Mouse (Mus musculus): ENCODE measurements around the gene Khnyn. TPM values are rescaled to one million over a fixed set of nuclear protein-coding genes. Genes with fewer than 3 reads are reported as not detected.
A peak's percentile ranks its signal among the peaks of the same experiment; 100 is the strongest.

Khnyn gene
- total RNA-seq (2018; cell fraction: chromatin; rRNA removed): 10 to 100 TPM; 51.6 to 86.4 (median 64.2) TPM
- 10 to 100 TPM in 25 of 26 experiments, 1 to 10 TPM in 1; 9.3 to 22.7 (median 15.9) TPM for total RNA-seq (2018; cell fraction: cytosol; rRNA removed)
- total RNA-seq (2018; cell fraction: nucleus; rRNA removed): 10 to 100 TPM; 43.2 to 84.7 (median 67.1) TPM
- polyA plus RNA-seq (2018): 7.7 to 19.3 TPM (median 13.1 TPM) in 3 replicates

GRCm38 (mm10) chr14:55884713-55885113 is at the start of gene Khnyn:
Khnyn (plus strand) TSS chr14:55884947.
- H3K4me3 ChIP-seq (ENCODE audit: inconsistent target): peak within 1 kb of the TSS; percentile 84
- H3K36me3 ChIP-seq (ENCODE audit: inconsistent target): peaks cover 33% of the 10 kb centered on the region
- peak within 1 kb of the TSS; percentile 80 for H3K27ac ChIP-seq
- peaks cover 19% of the 10 kb centered on the region for H3K79me2 ChIP-seq (ENCODE audit: inconsistent target)
- under 1% methylated on average over 30 of the region's 30 CpGs for WGBS (ENCODE audit: missing documents)

GRCm38 (mm10) chr14:55838312-55838711 is 46.4 kb upstream of the Khnyn start:
- Histone ChIP-seq H3K36me3 (ENCODE audit: inconsistent target) (no peaks in the 10 kb centered on the region), H3K79me2 (ENCODE audit: inconsistent target) (no peaks in the 10 kb centered on the region), H3K27ac (no peak overlapping the region), H3K4me3 (ENCODE audit: inconsistent target) (no peak overlapping the region)
- WGBS (ENCODE audit: missing documents): 73% methylated on average over 4 of the region's 5 CpGs

- H3K27ac ChIP-seq: no peak overlapping the region
- H3K79me2 ChIP-seq (ENCODE audit: inconsistent target): no peaks in the 10 kb centered on the region
- H3K36me3 ChIP-seq (ENCODE audit: inconsistent target): no peaks in the 10 kb centered on the region
- 67% methylated on average over 4 of the region's 4 CpGs for WGBS (ENCODE audit: missing documents)
- no peak overlapping the region for H3K4me3 ChIP-seq (ENCODE audit: inconsistent target)
These were observed 46.0 kb upstream of the Khnyn start for GRCm38 (mm10) chr14:55838740-55839139.

GRCm38 (mm10) chr14:55840853-55841366 is 43.8 kb upstream of the Khnyn start:
- H3K36me3 ChIP-seq (ENCODE audit: inconsistent target): no peaks in the 10 kb centered on the region
- WGBS (ENCODE audit: missing documents): 76% methylated on average over 4 of the region's 4 CpGs
- H3K79me2 ChIP-seq (ENCODE audit: inconsistent target): no peaks in the 10 kb centered on the region
- no peak overlapping the region for H3K27ac ChIP-seq
- H3K4me3 ChIP-seq (ENCODE audit: inconsistent target): no peak overlapping the region

- Histone ChIP-seq H3K27ac (no peak overlapping the region), H3K79me2 (ENCODE audit: inconsistent target) (no peaks in the 10 kb centered on the region), H3K4me3 (ENCODE audit: inconsistent target) (no peak overlapping the region), H3K36me3 (ENCODE audit: inconsistent target) (no peaks in the 10 kb centered on the region)
- 78% methylated on average over 4 of the region's 4 CpGs for WGBS (ENCODE audit: missing documents)
These were observed 42.0 kb upstream of the Khnyn start for GRCm38 (mm10) chr14:55842794-55843193.

- WGBS (ENCODE audit: missing documents): 90% methylated on average over 9 of the region's 9 CpGs
- no peak overlapping the region for H3K27ac ChIP-seq
These were observed 39.0 kb upstream of the Khnyn start for GRCm38 (mm10) chr14:55845506-55846294.

GRCm38 (mm10) chr14:55850885-55851284 is 33.9 kb upstream of the Khnyn start:
- Histone ChIP-seq H3K4me3 (ENCODE audit: inconsistent target) (no peak overlapping the region), H3K79me2 (ENCODE audit: inconsistent target) (no peaks in the 10 kb centered on the region), H3K36me3 (ENCODE audit: inconsistent target) (no peaks in the 10 kb centered on the region), H3K27ac (no peak overlapping the region)
- WGBS (ENCODE audit: missing documents): 91% methylated on average over 6 of the region's 6 CpGs

More at GRCm38 (mm10) chr14:55845506-55846294, 39.0 kb upstream of the Khnyn start:
- H3K4me3 ChIP-seq (ENCODE audit: inconsistent target): no peak overlapping the region
- H3K36me3 ChIP-seq (ENCODE audit: inconsistent target): no peaks in the 10 kb centered on the region
- no peaks in the 10 kb centered on the region for H3K79me2 ChIP-seq (ENCODE audit: inconsistent target)

GRCm38 (mm10) chr14:55852646-55853551 is 31.8 kb upstream of the Khnyn start:
- no peak overlapping the region for H3K4me3 ChIP-seq (ENCODE audit: inconsistent target)
- 52% methylated on average over 11 of the region's 11 CpGs for WGBS (ENCODE audit: missing documents)
- no peaks in the 10 kb centered on the region for H3K79me2 ChIP-seq (ENCODE audit: inconsistent target)
- H3K27ac ChIP-seq: no peak overlapping the region
- no peaks in the 10 kb centered on the region for H3K36me3 ChIP-seq (ENCODE audit: inconsistent target)

GRCm38 (mm10) chr14:55853621-55854285 is 31.0 kb upstream of the Khnyn start, which contains the start of gene Nynrin:
Nynrin (plus strand) TSS chr14:55854010.
- peak within 1 kb of the TSS; percentile 25 for H3K4me3 ChIP-seq (ENCODE audit: inconsistent target)
- WGBS (ENCODE audit: missing documents): 13% methylated on average over 30 of the region's 33 CpGs
- H3K79me2 ChIP-seq (ENCODE audit: inconsistent target): no peaks in the 10 kb centered on the region
- no peaks in the 10 kb centered on the region for H3K36me3 ChIP-seq (ENCODE audit: inconsistent target)
- H3K27ac ChIP-seq: no peak within 1 kb of the TSS

GRCm38 (mm10) chr14:55854406-55855100 is 30.2 kb upstream of the Khnyn start:
- Histone ChIP-seq H3K27ac (no peak overlapping the region), H3K79me2 (ENCODE audit: inconsistent target) (no peaks in the 10 kb centered on the region), H3K4me3 (ENCODE audit: inconsistent target) (peak overlapping the region; percentile 25), H3K36me3 (ENCODE audit: inconsistent target) (no peaks in the 10 kb centered on the region)
- WGBS (ENCODE audit: missing documents): 20% methylated on average over 9 of the region's 9 CpGs

GRCm38 (mm10) chr14:55855101-55855561 is 29.6 kb upstream of the Khnyn start:
- Histone ChIP-seq H3K79me2 (ENCODE audit: inconsistent target) (no peaks in the 10 kb centered on the region), H3K27ac (no peak overlapping the region), H3K4me3 (ENCODE audit: inconsistent target) (no peak overlapping the region), H3K36me3 (ENCODE audit: inconsistent target) (no peaks in the 10 kb centered on the region)
- 61% methylated on average over 3 of the region's 4 CpGs for WGBS (ENCODE audit: missing documents)

- Histone ChIP-seq H3K27ac (no peak overlapping the region), H3K4me3 (ENCODE audit: inconsistent target) (no peak overlapping the region), H3K79me2 (ENCODE audit: inconsistent target) (no peaks in the 10 kb centered on the region), H3K36me3 (ENCODE audit: inconsistent target) (no peaks in the 10 kb centered on the region)
- 90% methylated on average over 4 of the region's 4 CpGs for WGBS (ENCODE audit: missing documents)
These were observed 27.2 kb upstream of the Khnyn start for GRCm38 (mm10) chr14:55857588-55857987.

- H3K36me3 ChIP-seq (ENCODE audit: inconsistent target): no peaks in the 10 kb centered on the region
- WGBS (ENCODE audit: missing documents): 89% methylated on average over 6 of the region's 6 CpGs
These were observed 22.6 kb upstream of the Khnyn start for GRCm38 (mm10) chr14:55862186-55862585.

More at GRCm38 (mm10) chr14:55862186-55862585, 22.6 kb upstream of the Khnyn start:
- H3K79me2 ChIP-seq (ENCODE audit: inconsistent target): no peaks in the 10 kb centered on the region
- no peak overlapping the region for H3K27ac ChIP-seq
- no peak overlapping the region for H3K4me3 ChIP-seq (ENCODE audit: inconsistent target)
